Mouse (Mus musculus): ENCODE measurements around the gene Cog5. TPM values are rescaled to one million over a fixed set of nuclear protein-coding genes. Genes with fewer than 3 reads are reported as not detected.
A peak's percentile ranks its signal among the peaks of the same experiment; 100 is the strongest.

Cog5 gene
- polyA plus RNA-seq, 1 experiment from 2014 or later: 31.7 TPM

GRCm38 (mm10) chr12:31754465-31754864, 99.8 kb downstream of the Cog5 start:
- Histone ChIP-seq H3K36me3 (no peaks in the 10 kb centered on the region), H3K27me3 (no peaks in the 10 kb centered on the region), H3K4me3 (replicated peaks) (no peak overlapping the region), H3K4me2 (replicated peaks) (no peak overlapping the region), H3K4me1 (replicated peaks) (0 out of 2 replicates have a peak, but pooled peaks cover 2% of the 10 kb centered on the region), H3K9ac (replicated peaks) (no peak overlapping the region), H3K9me3 (no peaks in the 10 kb centered on the region), H3K27ac (no peak overlapping the region)
- ATAC-seq: no peak
- 50% methylated on average over 2 of the region's 2 CpGs for WGBS

- no peak overlapping the region for H3K4me2 ChIP-seq (replicated peaks)
- no peak overlapping the region for H3K4me3 ChIP-seq (replicated peaks)
- no peak overlapping the region; the same call in 1 of the 2 replicates for H3K27ac ChIP-seq
- H3K9me3 ChIP-seq: no peaks in the 10 kb centered on the region
- 0 out of 2 replicates have a peak, but pooled peaks cover 2% of the 10 kb centered on the region for H3K4me1 ChIP-seq (replicated peaks)
- H3K27me3 ChIP-seq: no peaks in the 10 kb centered on the region
- no peak for ATAC-seq
- WGBS: 64% methylated on average over 2 of the region's 2 CpGs
- no peak overlapping the region for H3K9ac ChIP-seq (replicated peaks)
- no peaks in the 10 kb centered on the region for H3K36me3 ChIP-seq
Observed at GRCm38 (mm10) chr12:31755885-31756755, 101.5 kb downstream of the Cog5 start.

- Histone ChIP-seq H3K36me3 (no peaks in the 10 kb centered on the region), H3K4me1 (replicated peaks) (no peaks in the 10 kb centered on the region), H3K4me2 (replicated peaks) (no peak overlapping the region), H3K4me3 (replicated peaks) (no peak overlapping the region), H3K27me3 (no peaks in the 10 kb centered on the region), H3K27ac (no peak overlapping the region), H3K9ac (replicated peaks) (no peak overlapping the region), H3K9me3 (no peaks in the 10 kb centered on the region)
- no peak for ATAC-seq
- 84% methylated on average over 3 of the region's 3 CpGs for WGBS
Observed at GRCm38 (mm10) chr12:31773612-31774011, 118.9 kb downstream of the Cog5 start.

- no peak overlapping the region for H3K4me2 ChIP-seq (replicated peaks)
- no peak overlapping the region for H3K9ac ChIP-seq (replicated peaks)
- no peak for ATAC-seq
Observed at GRCm38 (mm10) chr12:31784291-31784690, 129.6 kb downstream of the Cog5 start.

GRCm38 (mm10) chr12:31788530-31788929, 133.9 kb downstream of the Cog5 start:
- Histone ChIP-seq H3K9ac (replicated peaks) (no peak overlapping the region), H3K27ac (no peak overlapping the region), H3K4me2 (replicated peaks) (no peak overlapping the region), H3K4me1 (replicated peaks) (no peaks in the 10 kb centered on the region), H3K4me3 (replicated peaks) (no peak overlapping the region), H3K9me3 (no peaks in the 10 kb centered on the region), H3K27me3 (no peaks in the 10 kb centered on the region), H3K36me3 (no peaks in the 10 kb centered on the region)
- ATAC-seq: no peak
- 96% methylated on average over 3 of the region's 3 CpGs for WGBS

More at GRCm38 (mm10) chr12:31784291-31784690, 129.6 kb downstream of the Cog5 start:
- no peaks in the 10 kb centered on the region for H3K27me3 ChIP-seq
- no peaks in the 10 kb centered on the region for H3K4me1 ChIP-seq (replicated peaks)
- WGBS: 54% methylated on average over 1 of the region's 1 CpGs
- H3K4me3 ChIP-seq (replicated peaks): no peak overlapping the region
- no peaks in the 10 kb centered on the region for H3K36me3 ChIP-seq
- no peak overlapping the region for H3K27ac ChIP-seq
- no peaks in the 10 kb centered on the region for H3K9me3 ChIP-seq

- H3K4me3 ChIP-seq (replicated peaks): no peak overlapping the region
- no peaks in the 10 kb centered on the region for H3K4me1 ChIP-seq (replicated peaks)
- H3K9ac ChIP-seq (replicated peaks): no peak overlapping the region
- no peaks in the 10 kb centered on the region for H3K9me3 ChIP-seq
- H3K27me3 ChIP-seq: no peaks in the 10 kb centered on the region
- no peak for ATAC-seq
- no peak overlapping the region for H3K4me2 ChIP-seq (replicated peaks)
- no peaks in the 10 kb centered on the region for H3K36me3 ChIP-seq
- H3K27ac ChIP-seq: no peak overlapping the region
- 93% methylated on average over 5 of the region's 5 CpGs for WGBS
Observed at GRCm38 (mm10) chr12:31806410-31807154, 151.9 kb downstream of the Cog5 start.

- H3K27ac ChIP-seq: no peak overlapping the region
- H3K4me1 ChIP-seq (replicated peaks): no peaks in the 10 kb centered on the region
- no peaks in the 10 kb centered on the region for H3K9me3 ChIP-seq
- ATAC-seq: no peak
- H3K9ac ChIP-seq (replicated peaks): no peak overlapping the region
- H3K27me3 ChIP-seq: no peaks in the 10 kb centered on the region
- no peak overlapping the region for H3K4me3 ChIP-seq (replicated peaks)
- H3K4me2 ChIP-seq (replicated peaks): no peak overlapping the region
- H3K36me3 ChIP-seq: no peaks in the 10 kb centered on the region
- 91% methylated on average over 3 of the region's 3 CpGs for WGBS
Observed at GRCm38 (mm10) chr12:31818051-31818461, 163.4 kb downstream of the Cog5 start.

GRCm38 (mm10) chr12:31819096-31819495, 164.4 kb downstream of the Cog5 start:
- Histone ChIP-seq H3K36me3 (no peaks in the 10 kb centered on the region), H3K27me3 (no peaks in the 10 kb centered on the region), H3K9me3 (no peaks in the 10 kb centered on the region), H3K4me2 (replicated peaks) (no peak overlapping the region), H3K27ac (no peak overlapping the region), H3K4me1 (replicated peaks) (no peaks in the 10 kb centered on the region), H3K9ac (replicated peaks) (no peak overlapping the region), H3K4me3 (replicated peaks) (no peak overlapping the region)
- no peak for ATAC-seq

GRCm38 (mm10) chr12:31819520-31819919, 164.9 kb downstream of the Cog5 start:
- no peaks in the 10 kb centered on the region for H3K36me3 ChIP-seq
- no peaks in the 10 kb centered on the region for H3K9me3 ChIP-seq

GRCm38 (mm10) chr12:31823671-31824070, 169.0 kb downstream of the Cog5 start:
- Histone ChIP-seq H3K27me3 (no peaks in the 10 kb centered on the region), H3K4me3 (replicated peaks) (no peak overlapping the region), H3K36me3 (no peaks in the 10 kb centered on the region), H3K9me3 (no peaks in the 10 kb centered on the region), H3K4me1 (replicated peaks) (no peaks in the 10 kb centered on the region), H3K9ac (replicated peaks) (no peak overlapping the region), H3K4me2 (replicated peaks) (no peak overlapping the region), H3K27ac (no peak overlapping the region)
- 52% methylated on average over 3 of the region's 3 CpGs for WGBS
- no peak for ATAC-seq

More at GRCm38 (mm10) chr12:31819520-31819919, 164.9 kb downstream of the Cog5 start:
- Histone ChIP-seq H3K4me3 (replicated peaks) (no peak overlapping the region), H3K4me1 (replicated peaks) (no peaks in the 10 kb centered on the region), H3K4me2 (replicated peaks) (no peak overlapping the region), H3K9ac (replicated peaks) (no peak overlapping the region), H3K27ac (no peak overlapping the region), H3K27me3 (no peaks in the 10 kb centered on the region)
- ATAC-seq: 0 out of 2 replicates have a peak, but pooled peaks have one; percentile 24
- 78% methylated on average over 7 of the region's 7 CpGs for WGBS

- Histone ChIP-seq H3K4me1 (replicated peaks) (no peaks in the 10 kb centered on the region), H3K36me3 (0 out of 2 replicates have a peak, but pooled peaks cover 4% of the 10 kb centered on the region)
Observed at GRCm38 (mm10) chr12:31824831-31825230, 170.2 kb downstream of the Cog5 start.

GRCm38 (mm10) chr12:31825821-31826220, 171.2 kb downstream of the Cog5 start:
- no peak for ATAC-seq
- Histone ChIP-seq H3K4me2 (replicated peaks) (no peak overlapping the region), H3K27ac (no peak overlapping the region), H3K4me3 (replicated peaks) (no peak overlapping the region), H3K27me3 (no peaks in the 10 kb centered on the region), H3K9ac (replicated peaks) (no peak overlapping the region), H3K9me3 (no peaks in the 10 kb centered on the region), H3K36me3 (0 out of 2 replicates have a peak, but pooled peaks cover 4% of the 10 kb centered on the region), H3K4me1 (replicated peaks) (no peaks in the 10 kb centered on the region)
- 58% methylated on average over 10 of the region's 10 CpGs for WGBS

More at GRCm38 (mm10) chr12:31824831-31825230, 170.2 kb downstream of the Cog5 start:
- Histone ChIP-seq H3K9ac (replicated peaks) (no peak overlapping the region), H3K4me3 (replicated peaks) (no peak overlapping the region), H3K4me2 (replicated peaks) (no peak overlapping the region), H3K27me3 (no peaks in the 10 kb centered on the region), H3K27ac (no peak overlapping the region), H3K9me3 (no peaks in the 10 kb centered on the region)
- 75% methylated on average over 5 of the region's 5 CpGs for WGBS
- ATAC-seq: no peak
